Mouse (Mus musculus) liver, embryonic 15.5 days (tissue): ENCODE data around the gene Rufy1. TPM values are rescaled to one million over a fixed set of nuclear protein-coding genes. Genes with fewer than 3 reads are reported as not detected.
"Not testable (repeated sequence)": the region's sequence is repeated elsewhere in the genome, so short reads cannot be mapped to it uniquely, and the experiment has no call there.

Experiments
- ATAC-seq: fragments of 200-750 bp; cut with Nextera tagmentation; 2 replicates; pipeline ENCODE4 v1.8.0; 2017; ENCODE audit warnings: moderate number of reproducible peaks, mild to moderate bottlenecking, moderate library complexity; ENCODE audit not compliant: insufficient read depth
- H3K27ac ChIP-seq: fragments of 300-500 bp; sonication (generic); replicated peaks from 2 replicates; pipeline ENCODE4 v1.5.1; 2015; ENCODE audit warnings: mild to moderate bottlenecking, inconsistent platforms
- H3K27me3 ChIP-seq: fragments of 300-500 bp; sonication (generic); 2 replicates; pipeline ENCODE4 v1.6.1; 2015; ENCODE audit warnings: mild to moderate bottlenecking, inconsistent platforms
- H3K36me3 ChIP-seq: fragments of 300-500 bp; sonication (generic); replicated peaks from 2 replicates; pipeline ENCODE4 v1.6.1; 2015; ENCODE audit warnings: moderate library complexity, mild to moderate bottlenecking, inconsistent platforms
- H3K4me1 ChIP-seq: fragments of 300-500 bp; sonication (generic); replicated peaks from 2 replicates; pipeline ENCODE4 v1.6.1; 2015; ENCODE audit warnings: inconsistent platforms
- H3K4me2 ChIP-seq: fragments of 300-500 bp; sonication (generic); 2 replicates; pipeline ENCODE4 v1.6.1; 2015; ENCODE audit warnings: moderate library complexity, mild to moderate bottlenecking, inconsistent platforms
- H3K4me3 ChIP-seq: fragments of 300-500 bp; sonication (generic); replicated peaks from 2 replicates; pipeline ENCODE4 v1.5.1; 2015; ENCODE audit warnings: mild to moderate bottlenecking, inconsistent platforms
- H3K9ac ChIP-seq: fragments of 300-500 bp; sonication (generic); 2 replicates; pipeline ENCODE4 v1.6.1; 2015; ENCODE audit warnings: moderate library complexity, mild to moderate bottlenecking, inconsistent platforms
- H3K9me3 ChIP-seq: fragments of 300-500 bp; sonication (generic); replicated peaks from 2 replicates; pipeline ENCODE4 v1.6.1; 2016; ENCODE audit warnings: inconsistent platforms
- WGBS: fragments of 180-500 bp; shearing (Covaris S2); methylation state at CpG from one replicate; pipeline ENCODE4 v1.1.7; 2015; ENCODE audit warnings: mixed read lengths; ENCODE audit not compliant: insufficient replicate concordance; 5-methylcytosine and 5-hydroxymethylcytosine counted together
- polyA plus RNA-seq: library from polyadenylated mRNA; unstranded; fragments of >200 nt; fragmentation: Nextera tagmentation; extraction: Ambion mirVana; gene quantifications from 2 replicates; pipeline ENCODE4 v1.2.1, GENCODE M21; 2015

The Rufy1 gene
- polyA plus RNA-seq, 1 experiment from 2014 or later: 7.5 TPM

- Histone ChIP-seq H3K27ac (no peak overlapping the region), H3K4me2 (no peak overlapping the region), H3K4me1 (peaks cover 21% of the 10 kb centered on the region), H3K27me3 (no peaks in the 10 kb centered on the region), H3K9me3 (no peaks in the 10 kb centered on the region), H3K4me3 (no peak overlapping the region), H3K36me3 (no peaks in the 10 kb centered on the region), H3K9ac (no peak overlapping the region)
- ATAC-seq: no peak
- 65% methylated on average over 5 of the region's 5 CpGs for WGBS
Observed at GRCm38 (mm10) chr11:50369360-50369911, 61.5 kb downstream of the Rufy1 start.

GRCm38 (mm10) chr11:50367531-50367930 lies 63.4 kb downstream of the Rufy1 start:
- no peak overlapping the region for H3K27ac ChIP-seq
- no peak overlapping the region for H3K4me2 ChIP-seq
- peaks cover 21% of the 10 kb centered on the region for H3K4me1 ChIP-seq
- no peaks in the 10 kb centered on the region for H3K36me3 ChIP-seq
- WGBS: 77% methylated on average over 9 of the region's 9 CpGs
- no peak overlapping the region for H3K9ac ChIP-seq
- no peaks in the 10 kb centered on the region for H3K27me3 ChIP-seq
- no peak overlapping the region for H3K4me3 ChIP-seq
- no peak for ATAC-seq
- no peaks in the 10 kb centered on the region for H3K9me3 ChIP-seq

DNA sequence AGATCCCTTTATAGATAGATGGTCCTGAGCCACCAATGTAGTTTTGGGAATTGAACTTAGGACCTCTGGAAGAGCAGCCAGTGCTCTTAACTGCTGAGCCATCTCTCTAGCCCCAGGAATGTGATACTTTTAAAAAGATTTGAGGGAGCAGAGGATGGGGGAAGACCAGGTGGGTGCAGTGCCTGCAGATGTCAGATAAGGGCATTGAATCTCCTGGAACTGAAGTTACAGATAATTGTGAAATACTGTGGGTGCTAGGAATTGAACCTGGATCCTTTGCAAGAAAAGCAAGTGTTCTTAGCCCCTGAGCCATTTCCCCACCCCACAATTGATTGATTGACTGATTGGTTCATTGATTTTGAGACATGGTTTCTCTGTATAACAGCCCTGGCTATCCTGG lies 65.6 kb downstream of the Rufy1 start:
- H3K4me2 ChIP-seq: no peak overlapping the region
- ATAC-seq: no peak
- no peaks in the 10 kb centered on the region for H3K9me3 ChIP-seq
- H3K4me1 ChIP-seq: peaks cover 4% of the 10 kb centered on the region; the same call in 1 of the 2 replicates
- peaks cover 10% of the 10 kb centered on the region; the same call in 1 of the 2 replicates for H3K27me3 ChIP-seq
- no peak overlapping the region for H3K4me3 ChIP-seq
- H3K9ac ChIP-seq: no peak overlapping the region
- H3K27ac ChIP-seq: no peak overlapping the region
- no peaks in the 10 kb centered on the region for H3K36me3 ChIP-seq

- H3K27me3 ChIP-seq: peaks cover 16% of the 10 kb centered on the region
- no peak overlapping the region for H3K9ac ChIP-seq
- no peak overlapping the region for H3K27ac ChIP-seq
- no peaks in the 10 kb centered on the region for H3K9me3 ChIP-seq
- ATAC-seq: no peak
- H3K4me1 ChIP-seq: peaks cover 7% of the 10 kb centered on the region
- no peaks in the 10 kb centered on the region for H3K36me3 ChIP-seq
- H3K4me3 ChIP-seq: no peak overlapping the region
- no peak overlapping the region for H3K4me2 ChIP-seq
- WGBS: 5% methylated on average over 4 of the region's 4 CpGs
Observed at GRCm38 (mm10) chr11:50364548-50364947, 66.4 kb downstream of the Rufy1 start.

DNA sequence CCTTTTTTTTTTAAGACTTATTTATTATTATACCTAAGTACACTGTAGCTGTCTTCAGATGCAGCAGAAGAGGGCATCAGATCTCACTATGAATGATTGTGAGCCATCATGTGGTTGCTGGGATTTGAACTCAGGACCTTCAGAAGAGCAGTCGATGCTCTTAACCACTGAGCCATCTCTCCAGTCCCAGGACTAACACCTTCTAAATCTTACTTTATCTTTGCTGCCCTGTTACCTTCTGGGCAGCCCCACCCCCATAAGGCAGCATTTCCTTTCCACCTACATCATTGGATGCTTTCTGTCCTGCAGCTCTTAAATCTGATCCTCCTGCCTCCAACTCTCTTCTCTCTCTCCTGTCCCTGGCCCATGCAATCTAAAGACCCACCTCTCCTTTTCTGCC lies 69.6 kb downstream of the Rufy1 start:
- peaks cover 40% of the 10 kb centered on the region for H3K27me3 ChIP-seq
- not testable (repeated sequence) for H3K36me3 ChIP-seq, H3K4me2 ChIP-seq, H3K4me3 ChIP-seq, H3K27ac ChIP-seq, ATAC-seq, H3K9me3 ChIP-seq, H3K9ac ChIP-seq
- H3K4me1 ChIP-seq: peaks cover 16% of the 10 kb centered on the region
- WGBS: 49% methylated on average over 1 of the region's 1 CpGs

- H3K4me3 ChIP-seq: peak overlapping the region; percentile 59
- peak overlapping the region; percentile 35 for H3K9ac ChIP-seq
- peaks cover 40% of the 10 kb centered on the region for H3K27me3 ChIP-seq
- no peak overlapping the region for H3K27ac ChIP-seq
- no peaks in the 10 kb centered on the region for H3K36me3 ChIP-seq
- H3K4me1 ChIP-seq: peaks cover 29% of the 10 kb centered on the region
- no peaks in the 10 kb centered on the region for H3K9me3 ChIP-seq
- 4% methylated on average over 74 of the region's 74 CpGs for WGBS
- ATAC-seq: no peak
- peak overlapping the region; percentile 86 for H3K4me2 ChIP-seq
Observed at GRCm38 (mm10) chr11:50358950-50359861, 71.7 kb downstream of the Rufy1 start.

DNA sequence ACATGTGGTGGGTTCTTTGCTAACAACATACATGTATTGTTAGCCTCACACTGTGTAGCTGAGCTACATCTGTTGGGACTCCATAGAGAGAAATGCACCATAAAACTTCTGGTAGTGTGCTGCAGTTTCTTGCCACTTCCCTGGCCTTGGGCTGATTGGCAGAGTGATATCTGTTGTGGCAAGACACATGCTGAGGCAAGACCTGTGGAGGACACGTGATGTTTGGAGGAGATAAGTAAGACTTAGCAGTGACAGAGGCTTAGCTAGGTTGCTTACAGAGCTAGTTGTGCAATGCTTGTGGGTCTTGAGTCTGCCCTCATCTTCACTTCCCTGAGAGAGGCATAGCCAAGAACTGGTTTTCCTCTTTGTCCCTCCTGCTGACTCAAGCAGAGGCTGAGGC lies 75.5 kb downstream of the Rufy1 start:
- no peak overlapping the region for H3K9ac ChIP-seq
- H3K4me2 ChIP-seq: no peak overlapping the region
- H3K9me3 ChIP-seq: no peaks in the 10 kb centered on the region
- no peaks in the 10 kb centered on the region for H3K36me3 ChIP-seq
- peak overlapping the region; percentile 67 for H3K27ac ChIP-seq
- WGBS: 7% methylated on average over 1 of the region's 1 CpGs
- peaks cover 29% of the 10 kb centered on the region for H3K4me1 ChIP-seq
- ATAC-seq: no peak; the same call in 1 of the 2 replicates
- peaks cover 31% of the 10 kb centered on the region for H3K27me3 ChIP-seq
- no peak overlapping the region for H3K4me3 ChIP-seq

GRCm38 (mm10) chr11:50354851-50355250 lies 76.1 kb downstream of the Rufy1 start:
- peak; percentile 44; the same call in 1 of the 2 replicates for ATAC-seq

DNA sequence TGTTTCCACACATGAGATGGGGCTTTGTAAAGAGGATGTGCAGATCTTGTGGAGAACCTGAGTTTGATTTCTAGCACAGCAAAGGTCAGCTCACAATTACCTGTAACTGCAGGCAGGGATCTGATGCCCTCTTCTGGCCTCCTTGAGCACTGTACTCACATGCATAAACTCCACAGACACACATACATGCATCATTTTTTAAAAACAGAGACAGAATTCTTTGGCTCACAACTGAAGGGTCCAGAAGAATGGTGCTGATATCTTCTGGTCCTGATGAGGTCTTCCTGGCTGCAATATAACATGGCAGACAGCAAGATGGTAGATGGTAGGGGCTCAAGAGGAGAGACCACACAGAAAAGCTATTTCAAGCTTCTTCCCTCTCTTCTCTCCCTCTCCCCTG lies 76.8 kb downstream of the Rufy1 start, which contains the start of gene Cby3:
Gene Cby3 (plus strand): TSS at position 301 of the 400 bp plus-strand sequence.
- H3K4me2 ChIP-seq: no peak within 1 kb of the TSS
- peak within 1 kb of the TSS; percentile 67 for H3K27ac ChIP-seq
- no peak within 1 kb of the TSS for H3K4me3 ChIP-seq
- H3K36me3 ChIP-seq: no peaks in the 10 kb centered on the region
- peaks cover 22% of the 10 kb centered on the region for H3K4me1 ChIP-seq
- H3K9me3 ChIP-seq: no peaks in the 10 kb centered on the region
- no peak for ATAC-seq
- H3K9ac ChIP-seq: no peak within 1 kb of the TSS
- H3K27me3 ChIP-seq: peaks cover 20% of the 10 kb centered on the region

More at GRCm38 (mm10) chr11:50354851-50355250, 76.1 kb downstream of the Rufy1 start:
- no peak overlapping the region for H3K9ac ChIP-seq
- 71% methylated on average over 3 of the region's 3 CpGs for WGBS
- H3K4me3 ChIP-seq: no peak overlapping the region
- no peaks in the 10 kb centered on the region for H3K9me3 ChIP-seq
- peaks cover 29% of the 10 kb centered on the region for H3K4me1 ChIP-seq
- H3K4me2 ChIP-seq: no peak overlapping the region
- H3K27ac ChIP-seq: peak overlapping the region; percentile 67
- H3K36me3 ChIP-seq: no peaks in the 10 kb centered on the region
- peaks cover 27% of the 10 kb centered on the region for H3K27me3 ChIP-seq

- Histone ChIP-seq H3K4me2 (no peak overlapping the region), H3K27ac (no peak overlapping the region), H3K4me1 (peaks cover 17% of the 10 kb centered on the region), H3K4me3 (no peak overlapping the region), H3K9me3 (no peaks in the 10 kb centered on the region), H3K27me3 (0 out of 2 replicates have a peak, but pooled peaks cover under 1% of the 10 kb centered on the region), H3K9ac (no peak overlapping the region), H3K36me3 (no peaks in the 10 kb centered on the region)
- no peak for ATAC-seq
- 48% methylated on average over 2 of the region's 2 CpGs for WGBS
Observed at GRCm38 (mm10) chr11:50352177-50352576, 78.7 kb downstream of the Rufy1 start.

DNA sequence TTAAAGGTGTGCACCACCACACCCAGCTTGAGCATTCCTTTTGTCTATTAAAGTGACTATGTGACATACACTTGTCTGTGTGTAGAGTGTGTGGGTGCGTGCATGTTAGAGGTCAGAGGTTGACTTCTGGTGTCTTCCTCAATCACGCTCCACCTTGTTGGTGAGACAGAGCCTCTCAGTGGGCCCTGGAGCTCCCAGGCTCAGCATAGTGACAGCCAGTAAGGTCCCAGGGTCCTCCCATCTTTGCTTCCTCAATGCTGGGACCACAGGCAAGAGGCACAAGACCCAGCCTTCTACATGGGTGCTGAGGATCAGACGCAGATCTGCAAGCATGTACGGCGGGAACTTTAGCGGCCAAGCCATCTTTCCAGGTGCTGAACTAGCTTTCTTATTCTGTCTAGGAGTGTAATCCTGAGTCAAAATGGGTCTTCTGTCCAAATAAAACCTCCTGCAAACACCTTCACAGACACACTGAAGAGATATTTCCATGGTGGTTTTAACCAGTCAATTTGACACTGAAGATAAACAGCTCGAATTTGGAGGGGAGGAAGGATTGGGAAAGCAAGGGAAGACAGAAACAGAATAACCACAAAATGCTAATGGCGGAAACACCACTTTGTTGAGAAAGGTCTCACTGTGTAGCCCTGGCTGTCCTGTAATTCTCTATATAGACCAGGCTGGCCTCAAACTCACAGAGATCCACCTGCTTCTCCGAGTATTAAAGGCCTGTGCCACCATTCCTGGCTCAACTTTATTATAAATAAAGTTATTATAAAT lies 84.5 kb downstream of the Rufy1 start:
- H3K27ac ChIP-seq: peak overlapping the region; percentile 6; the same call in 1 of the 2 replicates
- no peak overlapping the region for H3K4me3 ChIP-seq
- H3K4me1 ChIP-seq: 0 out of 2 replicates have a peak, but pooled peaks cover 3% of the 10 kb centered on the region
- H3K9ac ChIP-seq: no peak overlapping the region
- no peak for ATAC-seq
- no peaks in the 10 kb centered on the region for H3K36me3 ChIP-seq
- H3K4me2 ChIP-seq: no peak overlapping the region
- H3K27me3 ChIP-seq: no peaks in the 10 kb centered on the region
- no peaks in the 10 kb centered on the region for H3K9me3 ChIP-seq
- 68% methylated on average over 9 of the region's 9 CpGs for WGBS
